Mouse (Mus musculus): Measurements from ENCODE around the gene Gpr119. TPM values are rescaled to one million over a fixed set of nuclear protein-coding genes. Genes with fewer than 3 reads are reported as not detected.

Gpr119 gene
- total and polyA plus RNA-seq, 3 experiments = not detected

GRCm38 (mm10) chrX:48669588-48669987 is 4.7 kb downstream of the Gpr119 start:
- no peaks in the 10 kb centered on the region for H3K27me3 ChIP-seq (replicated peaks)
- in situ Hi-C loops (cut with MboI; ENCODE audit: low pct_ligation_motif_present, low pct_unique_long_range_greater_than_20kb, low sequenced_read_pairs) = no loop called here
- H3K4me1 ChIP-seq (ENCODE audit: control insufficient read depth in 1 of 2, insufficient read depth in 2 of 2) = peaks cover 0 to 2% of the 10 kb centered on the region in 2 experiments; a peak in 1 of 4 replicates
- H3K9me3 ChIP-seq (replicated peaks; ENCODE audit: low read length) = no peaks in the 10 kb centered on the region
- H3K79me2 ChIP-seq (replicated peaks; ENCODE audit: control insufficient read depth, extremely low read depth, insufficient read depth, poor library complexity, severe bottlenecking) = no peaks in the 10 kb centered on the region
- H3K4me3 ChIP-seq (replicated peaks in 1 of 3; ENCODE audit: low read depth in 2 of 3, low read length in 2 of 3, poor library complexity in 1 of 3) = no peak overlapping the region
- no peak overlapping the region for H3K4me2 ChIP-seq (ENCODE audit: insufficient read depth, low read depth, poor library complexity, severe bottlenecking)
- no peak overlapping the region for H3K27ac ChIP-seq (ENCODE audit: insufficient read depth, low read depth)
- dilution Hi-C loops (cut with MboI; ENCODE audit: extremely low pct_ligation_motif_present, extremely low pct_unique_long_range_greater_than_20kb, low sequenced_read_pairs) = no loop called here
- peak in 1 of 2 experiments; percentile 38; a peak in 2 of 4 replicates for TF ChIP-seq CTCF (conservative IDR thresholded peaks at IDR 0.05 in 1 of 2, IDR thresholded peaks at IDR 0.05 in 1 of 2; ENCODE audit: low read depth in 2 of 2, low read length in 2 of 2)
- peak; percentile 36 for TF ChIP-seq RAD21 (IDR thresholded peaks at IDR 0.05; ENCODE audit: low read depth, low read length)
- TF ChIP-seq JUN (IDR thresholded peaks at IDR 0.05; ENCODE audit: insufficient read depth, low read depth, low read length) = no peak
- 0 out of 2 replicates have a peak, but pooled peaks have one; percentile 30 for TF ChIP-seq MYC (IDR thresholded peaks at IDR 0.05; ENCODE audit: low read depth, low read length)
- no peak for TF ChIP-seq ZKSCAN1 (IDR thresholded peaks at IDR 0.05; ENCODE audit: borderline replicate concordance, low read depth, low read length)
- H3K36me3 ChIP-seq (replicated peaks in 1 of 2; ENCODE audit: control insufficient read depth in 1 of 2, insufficient read depth in 1 of 2, low read length in 1 of 2) = no peaks in the 10 kb centered on the region
- DNase-seq (ENCODE audit: extremely low read depth) = peak; percentile 12
- no peak overlapping the region for H3K9ac ChIP-seq (ENCODE audit: insufficient read depth, low read depth)

GRCm38 (mm10) chrX:48666807-48667206 is 7.5 kb downstream of the Gpr119 start:
- Histone ChIP-seq H3K36me3 (replicated peaks in 1 of 2; ENCODE audit: control insufficient read depth in 1 of 2, insufficient read depth in 1 of 2, low read length in 1 of 2) (no peaks in the 10 kb centered on the region), H3K9me3 (replicated peaks; ENCODE audit: low read length) (no peaks in the 10 kb centered on the region), H3K4me2 (ENCODE audit: insufficient read depth, low read depth, poor library complexity, severe bottlenecking) (no peak overlapping the region), H3K4me3 (replicated peaks in 1 of 3; ENCODE audit: low read depth in 2 of 3, low read length in 2 of 3, poor library complexity in 1 of 3) (no peak overlapping the region), H3K27me3 (replicated peaks) (no peaks in the 10 kb centered on the region), H3K4me1 (ENCODE audit: control insufficient read depth in 1 of 2, insufficient read depth in 2 of 2) (no peaks in the 10 kb centered on the region), H3K27ac (ENCODE audit: insufficient read depth, low read depth) (no peak overlapping the region), H3K9ac (ENCODE audit: insufficient read depth, low read depth) (no peak overlapping the region), H3K79me2 (replicated peaks; ENCODE audit: control insufficient read depth, extremely low read depth, insufficient read depth, poor library complexity, severe bottlenecking) (no peaks in the 10 kb centered on the region)
- no peak for DNase-seq (ENCODE audit: extremely low read depth)
- in situ Hi-C loops (cut with MboI; ENCODE audit: low pct_ligation_motif_present, low pct_unique_long_range_greater_than_20kb, low sequenced_read_pairs) (no loop called here), dilution Hi-C loops (cut with MboI; ENCODE audit: extremely low pct_ligation_motif_present, extremely low pct_unique_long_range_greater_than_20kb, low sequenced_read_pairs) (no loop called here)
- no peak for TF ChIP-seq ZNF384 (IDR thresholded peaks at IDR 0.05; ENCODE audit: low read depth, low read length)

- Histone ChIP-seq H3K4me1 (ENCODE audit: control insufficient read depth in 1 of 2, insufficient read depth in 2 of 2) (no peaks in the 10 kb centered on the region), H3K4me2 (ENCODE audit: insufficient read depth, low read depth, poor library complexity, severe bottlenecking) (no peak overlapping the region), H3K4me3 (replicated peaks in 1 of 3; ENCODE audit: low read depth in 2 of 3, low read length in 2 of 3, poor library complexity in 1 of 3) (no peak overlapping the region), H3K36me3 (replicated peaks in 1 of 2; ENCODE audit: control insufficient read depth in 1 of 2, insufficient read depth in 1 of 2, low read length in 1 of 2) (peaks cover 0 to 5% of the 10 kb centered on the region in 2 experiments), H3K27ac (ENCODE audit: insufficient read depth, low read depth) (no peak overlapping the region), H3K79me2 (replicated peaks; ENCODE audit: control insufficient read depth, extremely low read depth, insufficient read depth, poor library complexity, severe bottlenecking) (no peaks in the 10 kb centered on the region), H3K27me3 (replicated peaks) (no peaks in the 10 kb centered on the region), H3K9me3 (replicated peaks; ENCODE audit: low read length) (no peaks in the 10 kb centered on the region), H3K9ac (ENCODE audit: insufficient read depth, low read depth) (no peak overlapping the region)
- peak in 1 of 2 experiments; percentile 42; a peak in 2 of 4 replicates for TF ChIP-seq CTCF (conservative IDR thresholded peaks at IDR 0.05 in 1 of 2, IDR thresholded peaks at IDR 0.05 in 1 of 2; ENCODE audit: low read depth in 2 of 2, low read length in 2 of 2)
- TF ChIP-seq PAX5 (IDR thresholded peaks at IDR 0.05; ENCODE audit: low read length) = no peak
- no peak for TF ChIP-seq USF1 (IDR thresholded peaks at IDR 0.05; ENCODE audit: low read depth, low read length)
- TF ChIP-seq JUND (conservative IDR thresholded peaks at IDR 0.05; ENCODE audit: low read depth, low read length) = no peak
- TF ChIP-seq RAD21 (IDR thresholded peaks at IDR 0.05; ENCODE audit: low read depth, low read length) = peak; percentile 16
- no peak for TF ChIP-seq ETS1 (conservative IDR thresholded peaks at IDR 0.05; ENCODE audit: low read depth, low read length)
- no peak for TF ChIP-seq MEF2A (IDR thresholded peaks at IDR 0.05; ENCODE audit: borderline replicate concordance, low read depth, low read length)
- no peak for TF ChIP-seq HCFC1 (IDR thresholded peaks at IDR 0.05; ENCODE audit: low read depth, low read length)
- TF ChIP-seq MAZ (IDR thresholded peaks at IDR 0.05; ENCODE audit: low read depth, low read length) = no peak
- in situ Hi-C loops (cut with MboI; ENCODE audit: low pct_ligation_motif_present, low pct_unique_long_range_greater_than_20kb, low sequenced_read_pairs) = no loop called here
- peak; percentile 22 for DNase-seq (ENCODE audit: extremely low read depth)
- dilution Hi-C loops (cut with MboI; ENCODE audit: extremely low pct_ligation_motif_present, extremely low pct_unique_long_range_greater_than_20kb, low sequenced_read_pairs) = no loop called here
Observed at GRCm38 (mm10) chrX:48644122-48644521, 30.2 kb downstream of the Gpr119 start.
